Mouse (Mus musculus): Measurements from ENCODE around the gene Vwa3a. TPM values are rescaled to one million over a fixed set of nuclear protein-coding genes. Genes with fewer than 3 reads are reported as not detected.
"Not testable (repeated sequence)": the region's sequence is repeated elsewhere in the genome, so short reads cannot be mapped to it uniquely, and the experiment has no call there.

Gene Vwa3a
- polyA plus RNA-seq, 1 experiment from 2014 or later = 2.1 TPM

DNA sequence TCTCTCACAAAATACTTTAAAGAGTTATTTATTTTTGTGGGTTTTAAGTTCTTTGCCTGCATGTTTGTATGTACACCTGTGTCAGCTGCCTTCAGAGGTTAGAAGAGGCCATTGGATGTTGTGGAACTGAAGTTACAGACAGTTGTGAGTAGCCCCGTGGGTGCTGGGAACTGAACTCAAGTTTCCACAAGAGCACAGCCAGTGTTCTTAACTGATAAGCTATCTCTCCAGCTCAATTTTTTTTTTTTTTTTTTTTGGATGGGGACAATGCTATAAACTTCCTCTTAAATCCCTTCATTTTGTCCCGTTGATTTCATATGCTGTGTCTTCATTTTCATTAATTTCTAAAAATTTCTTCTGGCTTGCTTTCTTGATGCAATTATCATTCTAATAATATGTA is 25.9 kb upstream of the Vwa3a start:
- Histone ChIP-seq H3K27me3 (ENCODE audit: control insufficient read depth, insufficient read depth, low read depth, low read length) (no peaks in the 10 kb centered on the region), H3K4me3 (ENCODE audit: low read depth, low read length) (no peak overlapping the region), H3K27ac (ENCODE audit: low read length) (no peak overlapping the region), H3K9me3 (replicated peaks; ENCODE audit: control insufficient read depth, low read length, poor library complexity, severe bottlenecking) (no peaks in the 10 kb centered on the region), H3K36me3 (ENCODE audit: control insufficient read depth, insufficient read depth, low read length) (no peaks in the 10 kb centered on the region), H3K4me2 (ENCODE audit: low read length) (no peak overlapping the region), H3K4me1 (ENCODE audit: control insufficient read depth, insufficient read depth, low read length) (no peaks in the 10 kb centered on the region), H3K9ac (ENCODE audit: low read depth, low read length) (no peak overlapping the region)
- WGBS = 96% methylated on average over 2 of the region's 2 CpGs
- ATAC-seq = no peak

- H3K4me3 ChIP-seq (ENCODE audit: low read depth, low read length); H3K36me3 ChIP-seq (ENCODE audit: control insufficient read depth, insufficient read depth, low read length); H3K27me3 ChIP-seq (ENCODE audit: control insufficient read depth, insufficient read depth, low read depth, low read length); H3K9me3 ChIP-seq (replicated peaks; ENCODE audit: control insufficient read depth, low read length, poor library complexity, severe bottlenecking); ATAC-seq; H3K4me1 ChIP-seq (ENCODE audit: control insufficient read depth, insufficient read depth, low read length); H3K27ac ChIP-seq (ENCODE audit: low read length); H3K4me2 ChIP-seq (ENCODE audit: low read length); H3K9ac ChIP-seq (ENCODE audit: low read depth, low read length): not testable (repeated sequence)
- 89% methylated on average over 11 of the region's 11 CpGs for WGBS
These were observed 25.2 kb upstream of the Vwa3a start for GRCm38 (mm10) chr7:120713951-120714350.

DNA sequence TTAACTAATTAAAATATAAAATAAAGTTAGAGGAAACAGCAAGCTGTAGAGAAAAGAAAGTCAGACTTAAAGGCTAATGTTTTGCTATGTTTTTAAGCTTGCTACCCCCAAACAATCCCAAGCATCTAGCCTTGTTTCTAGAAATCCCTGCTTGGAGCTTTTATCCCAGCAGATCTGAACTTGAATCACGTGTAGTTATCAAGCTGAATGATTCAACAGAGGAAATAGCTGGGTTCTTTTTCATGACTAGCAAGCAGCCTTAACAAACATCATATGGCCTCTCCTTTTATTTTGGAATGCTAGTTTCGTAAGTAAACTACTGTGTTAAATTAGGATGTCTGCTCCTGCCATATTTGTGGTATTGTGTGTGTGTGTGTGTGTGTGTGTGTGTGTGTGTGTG is 21.9 kb upstream of the Vwa3a start:
- Histone ChIP-seq H3K36me3 (ENCODE audit: control insufficient read depth, insufficient read depth, low read length) (no peaks in the 10 kb centered on the region), H3K4me2 (ENCODE audit: low read length) (no peak overlapping the region), H3K27me3 (ENCODE audit: control insufficient read depth, insufficient read depth, low read depth, low read length) (no peaks in the 10 kb centered on the region), H3K9me3 (replicated peaks; ENCODE audit: control insufficient read depth, low read length, poor library complexity, severe bottlenecking) (no peaks in the 10 kb centered on the region), H3K4me1 (ENCODE audit: control insufficient read depth, insufficient read depth, low read length) (no peaks in the 10 kb centered on the region), H3K27ac (ENCODE audit: low read length) (no peak overlapping the region), H3K9ac (ENCODE audit: low read depth, low read length) (no peak overlapping the region), H3K4me3 (ENCODE audit: low read depth, low read length) (no peak overlapping the region)
- WGBS = 76% methylated on average over 2 of the region's 2 CpGs
- no peak for ATAC-seq

DNA sequence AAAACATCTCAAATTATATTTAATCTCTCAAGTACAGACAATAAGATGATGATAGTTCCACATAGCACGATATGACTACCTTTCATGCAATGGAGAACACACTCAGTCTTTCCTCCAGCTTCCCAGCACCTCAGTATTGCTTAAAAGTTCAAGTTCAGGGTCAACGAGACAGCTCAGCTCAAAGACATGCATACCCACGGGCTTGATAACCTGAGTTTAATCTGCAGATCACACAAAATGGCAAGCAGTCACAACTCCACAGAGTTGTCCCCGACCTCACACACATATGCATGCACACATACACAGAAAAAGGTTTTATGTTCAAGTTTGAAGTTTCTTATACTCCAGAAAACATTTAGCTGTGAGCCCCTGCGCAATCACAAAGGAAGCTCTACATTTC is 18.1 kb upstream of the Vwa3a start:
- ATAC-seq = no peak
- no peak overlapping the region for H3K9ac ChIP-seq (ENCODE audit: low read depth, low read length)
- H3K36me3 ChIP-seq (ENCODE audit: control insufficient read depth, insufficient read depth, low read length) = no peaks in the 10 kb centered on the region
- no peaks in the 10 kb centered on the region for H3K27me3 ChIP-seq (ENCODE audit: control insufficient read depth, insufficient read depth, low read depth, low read length)
- no peak overlapping the region for H3K27ac ChIP-seq (ENCODE audit: low read length)
- no peak overlapping the region for H3K4me3 ChIP-seq (ENCODE audit: low read depth, low read length)
- H3K9me3 ChIP-seq (replicated peaks; ENCODE audit: control insufficient read depth, low read length, poor library complexity, severe bottlenecking) = no peaks in the 10 kb centered on the region
- 91% methylated on average over 5 of the region's 5 CpGs for WGBS
- H3K4me2 ChIP-seq (ENCODE audit: low read length) = no peak overlapping the region
- H3K4me1 ChIP-seq (ENCODE audit: control insufficient read depth, insufficient read depth, low read length) = peaks cover 23% of the 10 kb centered on the region

GRCm38 (mm10) chr7:120721456-120721855 is 17.7 kb upstream of the Vwa3a start:
- no peak overlapping the region for H3K27ac ChIP-seq (ENCODE audit: low read length)
- H3K27me3 ChIP-seq (ENCODE audit: control insufficient read depth, insufficient read depth, low read depth, low read length) = no peaks in the 10 kb centered on the region
- ATAC-seq = no peak
- H3K4me3 ChIP-seq (ENCODE audit: low read depth, low read length) = no peak overlapping the region
- 91% methylated on average over 8 of the region's 8 CpGs for WGBS
- no peaks in the 10 kb centered on the region for H3K36me3 ChIP-seq (ENCODE audit: control insufficient read depth, insufficient read depth, low read length)
- H3K9ac ChIP-seq (ENCODE audit: low read depth, low read length) = no peak overlapping the region
- no peaks in the 10 kb centered on the region for H3K9me3 ChIP-seq (replicated peaks; ENCODE audit: control insufficient read depth, low read length, poor library complexity, severe bottlenecking)
- no peak overlapping the region for H3K4me2 ChIP-seq (ENCODE audit: low read length)
- H3K4me1 ChIP-seq (ENCODE audit: control insufficient read depth, insufficient read depth, low read length) = peaks cover 23% of the 10 kb centered on the region

DNA sequence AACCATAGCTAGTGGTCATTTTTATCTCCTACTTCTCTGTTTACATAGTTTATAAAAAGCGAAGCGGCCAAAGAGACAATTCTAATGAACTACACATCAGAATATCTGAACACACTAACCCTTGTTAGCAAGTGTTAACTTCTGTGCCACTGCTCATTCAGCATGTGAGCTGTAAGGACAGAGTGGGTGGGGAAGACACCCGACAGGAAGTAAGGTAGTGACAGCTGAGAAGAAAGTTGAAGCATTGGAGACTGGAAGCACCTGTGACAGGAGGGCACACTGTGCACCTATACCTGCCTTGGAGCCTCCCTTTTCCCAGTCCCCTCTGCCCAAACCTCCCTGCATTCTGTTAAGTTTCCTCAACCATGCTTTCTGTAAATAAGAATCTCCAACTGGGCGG is 17.1 kb upstream of the Vwa3a start:
- H3K9me3 ChIP-seq (replicated peaks; ENCODE audit: control insufficient read depth, low read length, poor library complexity, severe bottlenecking) = no peaks in the 10 kb centered on the region
- H3K27ac ChIP-seq (ENCODE audit: low read length) = peak overlapping the region; percentile 20; the same call in 1 of the 2 replicates
- H3K9ac ChIP-seq (ENCODE audit: low read depth, low read length) = no peak overlapping the region
- H3K4me2 ChIP-seq (ENCODE audit: low read length) = no peak overlapping the region
- no peak for ATAC-seq
- 94% methylated on average over 4 of the region's 4 CpGs for WGBS
- no peaks in the 10 kb centered on the region for H3K36me3 ChIP-seq (ENCODE audit: control insufficient read depth, insufficient read depth, low read length)
- peaks cover 23% of the 10 kb centered on the region for H3K4me1 ChIP-seq (ENCODE audit: control insufficient read depth, insufficient read depth, low read length)
- H3K27me3 ChIP-seq (ENCODE audit: control insufficient read depth, insufficient read depth, low read depth, low read length) = no peaks in the 10 kb centered on the region
- H3K4me3 ChIP-seq (ENCODE audit: low read depth, low read length) = no peak overlapping the region

- no peaks in the 10 kb centered on the region for H3K36me3 ChIP-seq (ENCODE audit: control insufficient read depth, insufficient read depth, low read length)
- H3K27ac ChIP-seq (ENCODE audit: low read length) = peak overlapping the region; percentile 87
- no peaks in the 10 kb centered on the region for H3K27me3 ChIP-seq (ENCODE audit: control insufficient read depth, insufficient read depth, low read depth, low read length)
- peak overlapping the region; percentile 39; the same call in 1 of the 2 replicates for H3K9ac ChIP-seq (ENCODE audit: low read depth, low read length)
- H3K4me1 ChIP-seq (ENCODE audit: control insufficient read depth, insufficient read depth, low read length) = peaks cover 23% of the 10 kb centered on the region
- peak overlapping the region; percentile 26; the same call in 1 of the 2 replicates for H3K4me2 ChIP-seq (ENCODE audit: low read length)
- no peaks in the 10 kb centered on the region for H3K9me3 ChIP-seq (replicated peaks; ENCODE audit: control insufficient read depth, low read length, poor library complexity, severe bottlenecking)
- no peak overlapping the region for H3K4me3 ChIP-seq (ENCODE audit: low read depth, low read length)
- WGBS = 26% methylated on average over 8 of the region's 8 CpGs
- ATAC-seq = peak; percentile 83
These were observed 16.3 kb upstream of the Vwa3a start for GRCm38 (mm10) chr7:120722839-120723278.

DNA sequence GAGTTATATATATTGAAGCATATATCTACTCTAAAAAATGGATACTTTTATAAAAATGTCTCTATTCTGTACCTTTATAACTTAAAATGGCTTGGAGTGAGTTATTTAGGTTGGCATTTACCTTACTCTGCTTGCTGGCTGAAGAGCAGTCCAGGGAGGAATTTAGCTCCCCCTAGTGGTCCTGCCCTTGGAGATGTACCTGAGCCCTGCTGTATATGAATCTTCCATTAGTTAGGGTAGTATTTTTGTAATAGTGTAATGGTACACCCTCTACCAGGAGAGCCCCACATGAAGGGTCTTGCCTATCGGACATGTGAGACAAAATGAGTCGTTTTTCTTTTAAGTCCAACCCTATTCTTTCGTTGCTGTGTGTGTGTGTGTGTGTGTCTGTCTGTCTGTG is 11.5 kb upstream of the Vwa3a start:
- no peak overlapping the region for H3K27ac ChIP-seq (ENCODE audit: low read length)
- H3K36me3 ChIP-seq (ENCODE audit: control insufficient read depth, insufficient read depth, low read length) = peaks cover 6% of the 10 kb centered on the region; the same call in 1 of the 2 replicates
- no peak overlapping the region for H3K4me3 ChIP-seq (ENCODE audit: low read depth, low read length)
- 90% methylated on average over 3 of the region's 3 CpGs for WGBS
- ATAC-seq = no peak
- H3K9ac ChIP-seq (ENCODE audit: low read depth, low read length) = no peak overlapping the region
- H3K4me2 ChIP-seq (ENCODE audit: low read length) = no peak overlapping the region
- H3K27me3 ChIP-seq (ENCODE audit: control insufficient read depth, insufficient read depth, low read depth, low read length) = no peaks in the 10 kb centered on the region
- peaks cover 20% of the 10 kb centered on the region for H3K4me1 ChIP-seq (ENCODE audit: control insufficient read depth, insufficient read depth, low read length)
- H3K9me3 ChIP-seq (replicated peaks; ENCODE audit: control insufficient read depth, low read length, poor library complexity, severe bottlenecking) = no peaks in the 10 kb centered on the region

GRCm38 (mm10) chr7:120729635-120730034 is 9.5 kb upstream of the Vwa3a start:
- Histone ChIP-seq H3K27ac (ENCODE audit: low read length) (no peak overlapping the region), H3K36me3 (ENCODE audit: control insufficient read depth, insufficient read depth, low read length) (peaks cover 6% of the 10 kb centered on the region; the same call in 1 of the 2 replicates), H3K9me3 (replicated peaks; ENCODE audit: control insufficient read depth, low read length, poor library complexity, severe bottlenecking) (no peaks in the 10 kb centered on the region), H3K4me1 (ENCODE audit: control insufficient read depth, insufficient read depth, low read length) (0 out of 2 replicates have a peak, but pooled peaks cover 4% of the 10 kb centered on the region), H3K27me3 (ENCODE audit: control insufficient read depth, insufficient read depth, low read depth, low read length) (no peaks in the 10 kb centered on the region), H3K4me3 (ENCODE audit: low read depth, low read length) (no peak overlapping the region), H3K4me2 (ENCODE audit: low read length) (no peak overlapping the region), H3K9ac (ENCODE audit: low read depth, low read length) (no peak overlapping the region)
- no peak for ATAC-seq
- WGBS = 90% methylated on average over 5 of the region's 5 CpGs
